Mouse (Mus musculus) gastrocnemius, postnatal 10 days (tissue): ENCODE measurements around the gene Psd. TPM values are rescaled to one million over a fixed set of nuclear protein-coding genes. Genes with fewer than 3 reads are reported as not detected.
A peak's percentile ranks its signal among the peaks of the same experiment; 100 is the strongest.

ENCODE experiments used
- DNase-seq: peaks from one replicate; pipeline ENCODE4 v3.0.0; 2021; ENCODE audit warnings: mixed read lengths
- total RNA-seq, 2 experiments: library from RNA; stranded (reverse); gene quantifications; 2 replicates each; pipeline ENCODE4 v1.2.3; 2021

Psd gene
- total RNA-seq, 2 experiments from 2014 or later = 2.2 to 2.6 TPM

DNA sequence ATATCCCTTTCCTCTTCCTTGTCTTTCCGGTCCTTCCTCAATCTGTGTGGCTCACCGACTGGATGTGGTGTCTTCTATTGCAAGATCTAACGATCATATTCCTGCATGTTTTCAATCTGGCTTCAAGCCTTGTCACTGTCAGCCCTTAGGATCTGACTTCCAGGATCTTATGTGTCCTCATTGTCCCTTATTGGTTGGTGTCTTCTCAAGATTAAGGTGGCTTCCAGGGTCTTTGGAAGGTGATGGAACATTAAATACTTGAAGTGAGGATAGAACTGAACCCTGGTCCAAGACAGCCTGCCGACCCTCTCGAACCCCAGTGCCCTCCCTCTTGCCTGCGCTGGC is 12.0 kb upstream of the Psd start:
- no peak for DNase-seq

DNA sequence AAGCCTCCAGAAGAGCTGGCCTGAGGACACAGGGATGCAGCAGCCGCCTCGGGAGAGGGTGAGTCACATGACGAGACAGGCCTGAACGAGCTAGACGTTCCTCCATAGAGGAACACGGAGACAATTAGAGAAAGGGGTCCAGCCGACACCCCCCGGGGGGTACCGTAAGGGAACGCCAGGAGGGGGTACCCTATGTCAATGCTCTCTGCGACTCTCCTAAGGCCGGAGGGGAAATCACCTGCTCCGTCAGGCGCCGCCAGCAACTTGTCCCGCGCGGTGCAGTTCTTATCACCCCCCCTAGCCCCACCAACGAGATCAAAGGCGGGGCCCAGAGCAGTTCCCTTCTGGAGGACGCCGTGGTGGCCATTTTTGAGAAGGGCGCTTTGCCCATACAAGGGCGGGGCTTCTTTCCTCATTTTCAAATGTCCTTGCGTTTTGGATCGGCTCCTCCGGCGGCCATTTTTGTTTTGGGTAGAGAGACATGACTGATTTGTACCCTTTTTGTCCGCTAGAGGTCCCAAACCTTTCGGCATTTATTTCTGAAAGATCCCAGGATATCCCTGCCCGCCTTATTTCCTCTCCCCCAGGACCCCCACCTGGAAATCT is 11.5 kb upstream of the Psd start, which contains the start of gene Cuedc2:
Gene Cuedc2 (minus strand): TSS at position 372 of the 606 bp plus-strand sequence.
- DNase-seq = peak; percentile 92

DNA sequence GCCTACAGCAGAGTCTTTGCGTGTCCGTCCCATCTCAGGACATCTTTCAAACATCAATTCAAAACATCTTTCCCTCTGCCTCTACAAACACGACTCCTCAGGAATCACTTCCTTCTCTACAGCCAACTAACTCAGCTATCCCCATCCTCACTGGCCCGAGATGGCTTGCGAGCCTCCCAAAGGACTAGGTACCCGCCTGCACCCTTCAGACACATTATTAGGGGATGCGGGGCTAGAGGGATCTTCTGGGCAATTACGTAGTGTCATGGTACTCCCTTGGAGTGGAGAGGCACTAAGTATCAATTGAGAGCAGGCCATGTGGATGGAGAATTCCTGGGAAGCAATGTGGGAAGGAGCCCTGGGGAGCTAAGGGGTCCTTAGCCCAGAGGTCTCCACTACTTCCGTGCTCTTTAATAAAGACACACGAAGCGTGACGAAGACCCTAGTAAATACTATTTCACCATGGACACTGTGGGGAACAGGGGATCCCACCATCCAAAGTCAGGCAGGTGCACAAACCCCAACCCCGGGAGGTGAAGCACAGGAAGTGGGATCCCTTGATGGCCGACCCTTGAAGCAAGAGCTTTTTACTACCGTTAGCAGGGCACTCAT is 10.9 kb upstream of the Psd start:
- no peak for DNase-seq

DNA sequence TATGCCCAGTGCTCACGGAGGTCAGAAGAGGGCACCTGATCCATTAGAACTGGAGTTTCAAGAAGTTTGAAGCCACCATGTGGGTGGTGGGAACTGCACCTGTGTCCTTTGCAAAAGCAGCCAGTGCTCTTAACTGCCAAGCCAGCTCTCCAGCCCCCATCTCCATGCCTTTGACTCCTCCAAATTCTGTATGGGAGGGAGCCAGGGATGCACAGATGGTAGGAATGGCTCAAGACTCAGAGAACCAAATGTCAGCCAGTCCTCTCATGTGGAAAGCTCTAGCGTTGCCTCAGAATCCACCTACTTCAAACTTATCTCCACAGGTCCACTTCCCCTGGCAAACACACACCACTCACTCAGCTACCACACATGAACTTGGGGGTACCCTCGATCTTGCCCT is 7.0 kb upstream of the Psd start:
- no peak for DNase-seq

DNA sequence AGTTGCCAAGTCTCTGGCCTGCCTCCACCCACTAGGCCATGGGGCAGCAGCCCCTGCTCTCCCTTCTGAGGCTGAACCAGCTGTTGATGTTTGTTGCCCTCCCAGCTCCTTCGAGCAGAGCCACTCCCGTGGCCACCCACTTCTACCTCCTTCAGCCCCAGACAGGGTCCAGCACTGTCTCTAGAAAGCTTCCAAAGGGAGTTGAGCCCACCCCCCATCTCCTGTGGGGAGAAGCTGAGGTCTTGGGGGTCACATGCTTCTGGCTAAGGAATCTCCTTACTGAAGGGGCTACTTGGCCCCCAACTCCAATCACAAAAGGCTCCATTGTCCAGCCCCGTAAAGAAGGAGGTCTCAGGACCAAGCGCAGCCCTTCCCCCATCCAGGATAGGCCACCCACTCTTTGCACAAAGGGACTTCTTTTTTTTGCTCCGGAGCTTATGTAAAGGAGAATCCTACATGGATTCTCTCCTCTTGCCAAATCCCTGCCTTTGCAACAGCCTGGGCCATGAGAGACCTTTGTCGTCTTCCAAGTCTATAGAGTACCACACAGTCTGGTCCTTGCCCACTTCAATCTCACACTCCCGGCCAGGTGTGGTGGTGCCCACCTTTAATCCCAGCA is 5.9 kb upstream of the Psd start:
- no peak for DNase-seq

DNA sequence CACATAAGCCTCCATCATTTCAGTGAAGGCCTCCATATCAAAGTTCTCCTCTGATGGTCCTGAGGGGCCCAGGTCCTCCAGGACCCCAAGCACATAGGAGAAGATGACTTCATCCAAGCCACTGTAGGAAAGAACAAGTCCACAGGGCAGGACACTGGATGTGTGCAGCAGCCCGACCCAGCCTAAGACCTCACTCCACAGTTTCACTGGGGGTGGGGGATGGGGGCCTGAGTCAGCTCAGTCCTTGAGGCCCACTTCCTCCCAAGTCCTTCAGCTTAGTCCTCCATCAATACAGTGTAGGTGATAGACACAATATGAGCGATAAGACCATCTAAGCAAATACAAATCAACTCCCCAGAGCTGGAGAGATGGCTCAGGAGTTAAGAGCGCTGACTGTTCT is 5.0 kb upstream of the Psd start:
- DNase-seq = no peak

DNA sequence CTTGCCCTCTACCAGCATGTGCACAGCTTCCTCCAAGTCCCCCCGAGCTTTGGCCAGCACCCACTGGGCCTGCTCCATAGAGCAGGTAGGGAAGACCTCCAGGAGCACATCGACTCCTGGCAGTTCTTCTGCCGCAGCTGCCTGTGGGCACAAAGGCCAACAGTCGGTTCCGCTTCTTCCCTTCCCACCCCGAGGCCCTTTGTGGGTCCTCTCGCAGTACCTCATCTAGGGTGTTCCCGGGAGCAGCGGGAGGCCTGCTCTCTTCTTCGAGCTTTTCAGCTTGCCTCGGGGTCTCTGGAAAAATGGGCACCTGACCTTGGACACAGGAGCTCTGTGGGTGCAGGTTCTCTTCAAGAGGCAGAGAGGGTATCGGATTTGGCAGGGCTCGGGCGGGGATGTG is 4.4 kb upstream of the Psd start:
- no peak for DNase-seq

DNA sequence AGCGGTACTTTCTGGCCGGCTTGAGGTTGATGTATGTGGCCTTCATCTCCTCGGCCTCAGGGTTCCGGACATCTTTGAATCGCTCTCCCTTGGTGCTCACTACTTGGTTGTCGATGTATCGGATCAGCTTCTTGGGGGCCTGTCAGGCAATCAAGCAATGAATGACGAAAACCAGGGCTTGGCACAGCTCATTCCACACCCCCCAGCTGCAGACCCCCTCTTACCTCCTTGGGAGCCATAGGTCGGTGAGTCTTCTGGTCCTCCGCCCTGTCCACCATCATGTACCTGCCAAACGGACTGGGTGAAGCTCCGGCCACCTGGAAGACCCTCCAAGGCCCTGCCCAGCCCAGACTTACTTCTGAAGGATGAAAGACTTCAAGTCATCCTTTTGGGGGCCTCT is 3.7 kb upstream of the Psd start:
- no peak for DNase-seq

DNA sequence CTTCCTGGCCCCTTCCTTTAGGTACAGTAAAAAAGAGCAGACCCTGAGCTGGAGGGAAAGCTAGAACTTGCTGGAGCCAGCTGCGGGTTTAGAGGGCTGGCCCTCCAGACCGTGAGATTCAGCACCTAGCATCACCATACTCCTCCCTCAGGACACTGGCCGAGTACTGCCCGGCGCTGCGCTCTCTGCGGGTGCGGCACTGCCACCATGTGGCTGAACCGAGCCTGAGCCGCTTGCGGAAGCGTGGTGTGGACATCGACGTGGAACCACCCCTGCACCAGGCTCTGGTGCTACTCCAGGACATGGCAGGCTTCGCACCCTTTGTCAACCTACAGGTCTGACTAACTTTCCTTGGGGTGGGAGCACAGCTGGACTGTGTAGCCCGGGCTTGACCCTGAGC is 3.0 kb upstream of the Psd start:
- peak; percentile 81 for DNase-seq

DNA sequence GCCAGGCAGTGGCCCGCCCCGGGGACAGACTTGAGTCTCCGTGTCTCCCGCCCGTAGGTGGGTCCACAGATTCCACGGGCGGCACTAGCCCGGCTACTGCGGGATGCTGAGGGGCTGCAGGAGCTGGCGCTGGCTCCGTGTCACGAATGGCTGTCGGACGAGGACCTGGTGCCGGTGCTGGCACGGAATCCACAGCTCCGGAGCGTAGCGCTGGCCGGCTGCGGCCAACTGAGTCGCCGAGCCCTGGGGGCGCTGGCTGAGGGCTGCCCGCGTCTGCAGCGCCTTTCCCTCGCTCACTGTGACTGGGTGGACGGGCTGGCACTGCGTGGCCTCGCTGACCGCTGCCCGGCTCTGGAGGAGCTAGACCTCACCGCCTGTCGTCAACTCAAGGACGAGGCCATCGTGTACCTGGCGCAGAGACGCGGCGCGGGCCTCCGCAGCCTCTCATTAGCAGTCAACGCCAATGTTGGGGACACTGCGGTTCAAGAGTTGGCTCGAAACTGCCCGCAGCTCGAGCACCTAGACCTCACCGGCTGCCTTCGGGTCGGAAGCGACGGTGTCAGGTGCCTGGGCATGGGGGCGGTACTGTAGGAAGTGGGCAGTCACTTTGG is 2.2 kb upstream of the Psd start:
- DNase-seq = peak; percentile 34

DNA sequence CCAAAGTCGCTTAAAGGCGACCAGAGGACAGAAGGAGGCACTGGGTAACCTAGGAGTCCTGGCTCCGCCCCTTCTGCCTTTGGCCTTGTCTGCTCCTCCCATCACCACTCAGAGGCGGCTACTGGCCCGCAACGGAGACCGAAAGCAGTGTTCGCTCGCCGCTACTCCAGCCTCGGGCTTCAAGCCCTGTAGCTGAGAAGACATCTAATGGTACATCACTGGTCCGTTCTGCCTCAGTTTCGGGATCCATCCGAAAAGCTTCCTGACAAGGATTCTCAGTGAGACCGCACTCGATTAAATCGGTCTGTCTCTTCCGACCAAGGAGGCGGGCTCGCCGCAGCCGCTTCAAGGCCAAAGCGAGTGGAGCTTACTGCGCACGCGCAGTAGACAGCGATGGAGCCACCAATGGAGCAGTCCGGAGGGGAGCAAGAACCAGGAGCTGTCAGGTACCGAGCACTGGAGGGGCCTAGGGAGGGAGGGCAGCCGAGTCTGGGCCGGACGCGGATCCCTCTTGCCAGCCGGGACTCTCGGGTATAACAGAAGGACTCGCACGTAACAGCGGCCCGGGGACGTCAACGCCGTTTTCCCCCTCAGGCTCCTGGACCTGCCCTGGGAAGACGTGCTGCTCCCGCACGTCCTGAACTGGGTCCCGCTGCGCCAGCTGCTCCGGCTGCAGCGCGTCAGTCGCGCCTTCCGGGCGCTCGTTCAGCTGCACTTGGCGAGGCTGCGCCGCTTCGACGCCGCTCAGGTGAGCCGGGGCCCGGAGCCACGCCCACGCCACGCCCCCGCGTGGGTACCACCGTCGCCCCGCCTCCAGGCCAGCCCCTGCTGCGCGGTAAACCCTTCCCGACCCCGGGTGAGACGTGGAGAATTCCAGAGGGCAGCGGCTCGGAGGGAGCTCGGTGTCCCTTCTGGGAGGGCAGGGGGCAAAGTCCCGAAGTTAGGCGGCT is 1.4 kb upstream of the Psd start, which contains the start of gene Fbxl15:
Gene Fbxl15 (plus strand): TSS at position 104 of the 950 bp plus-strand sequence.
- peak; percentile 93 for DNase-seq

DNA sequence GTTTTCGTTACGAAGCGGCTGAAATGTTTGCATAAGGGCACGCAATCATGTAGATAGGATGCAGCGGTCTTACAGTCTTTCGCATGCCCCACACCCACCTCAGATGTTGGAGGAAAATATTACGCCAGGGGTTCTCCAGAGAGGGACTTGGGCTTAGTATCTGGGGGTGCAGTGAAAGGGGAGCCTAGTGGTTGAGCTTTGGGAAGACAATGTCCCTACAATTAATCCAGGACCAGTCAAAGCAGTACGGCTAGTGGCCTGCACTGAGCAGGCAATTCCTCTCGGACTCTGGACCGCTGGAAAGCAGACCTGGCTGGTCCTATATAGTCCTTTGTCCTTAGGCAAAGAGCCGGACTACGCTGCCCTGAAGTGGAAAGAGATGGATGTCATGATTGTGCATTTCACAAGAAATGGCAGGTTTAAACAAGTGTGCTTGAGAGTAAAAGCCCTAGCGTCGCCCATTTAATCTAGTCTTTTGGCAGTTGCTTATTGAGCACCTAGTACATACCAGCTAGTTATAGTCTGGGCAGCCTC is 642 bp upstream of the Psd start:
- DNase-seq = no peak

DNA sequence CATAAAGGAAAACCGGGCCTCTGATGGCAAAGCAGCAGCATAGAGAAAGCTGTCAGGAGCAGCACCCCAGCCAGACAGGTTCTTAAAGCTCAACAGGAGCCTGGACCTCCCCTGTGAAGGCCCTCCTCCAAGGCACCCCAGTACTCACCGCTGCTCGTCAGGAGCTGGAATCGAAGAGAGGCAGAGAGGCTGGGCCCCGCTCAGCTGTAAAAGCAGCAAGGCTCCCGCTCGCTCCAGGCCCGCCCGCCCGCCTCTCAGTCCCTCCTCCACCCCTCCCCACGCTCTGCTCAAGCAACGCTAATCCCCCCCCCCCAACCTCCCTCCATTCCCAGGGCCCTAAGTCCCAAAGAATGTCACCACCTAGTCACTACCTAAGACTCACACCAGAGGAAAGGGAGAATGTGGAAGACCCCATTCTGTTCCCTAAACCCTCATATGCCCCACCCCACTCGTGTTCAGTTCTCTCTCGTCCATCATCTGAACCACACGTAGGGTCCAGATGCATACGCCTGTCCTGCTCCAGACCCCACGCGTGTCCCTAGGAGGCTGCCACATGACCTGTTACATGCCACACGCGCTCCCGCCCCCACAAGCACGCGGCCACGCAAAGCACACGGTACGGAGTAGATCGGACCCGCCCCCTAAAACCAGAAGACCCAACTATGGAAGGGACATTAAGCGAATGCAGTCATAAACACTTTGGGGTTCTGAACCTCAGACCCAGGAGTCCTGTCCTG is 769 bp downstream of the Psd start:
- no peak for DNase-seq

DNA sequence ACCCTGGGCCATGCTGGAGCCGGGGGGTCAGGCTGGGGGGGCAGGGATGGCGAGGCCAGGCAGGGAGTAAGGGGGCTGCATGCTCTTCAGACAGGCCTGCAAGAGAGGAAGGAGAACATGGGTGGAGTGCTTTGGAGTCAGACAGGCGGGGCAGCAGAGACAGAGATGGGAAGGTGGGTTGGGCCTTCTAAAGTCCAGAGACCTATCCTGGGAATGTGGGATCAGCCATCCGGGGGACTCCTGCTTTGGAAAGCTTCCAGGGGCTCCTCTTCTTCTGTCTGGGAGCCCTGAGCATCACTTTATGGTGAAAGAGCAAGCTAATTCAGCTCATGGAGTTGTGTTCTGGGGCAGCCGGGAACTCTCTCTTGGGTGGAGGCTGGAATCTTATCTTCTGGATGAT is 2.0 kb downstream of the Psd start:
- DNase-seq = no peak

DNA sequence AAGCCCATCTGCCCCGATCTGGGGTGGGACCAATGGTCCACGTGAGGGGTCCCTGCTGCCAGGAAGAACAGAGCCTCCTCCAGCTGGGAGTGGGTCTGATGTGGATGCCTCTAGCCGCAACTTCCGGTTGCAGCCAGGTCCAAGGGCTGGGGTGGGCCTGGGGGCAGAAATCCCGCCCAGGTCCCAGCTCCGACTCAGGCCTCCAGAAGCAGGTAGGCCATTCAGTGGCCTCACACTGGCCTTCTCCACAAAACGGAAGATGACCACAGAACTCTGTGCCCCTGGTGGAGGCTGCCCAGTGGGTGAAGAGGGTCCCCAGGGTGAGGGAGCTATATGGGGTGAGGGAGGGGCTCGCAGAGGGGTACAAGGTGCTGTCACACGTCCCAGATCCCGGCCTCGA is 2.6 kb downstream of the Psd start:
- no peak for DNase-seq

DNA sequence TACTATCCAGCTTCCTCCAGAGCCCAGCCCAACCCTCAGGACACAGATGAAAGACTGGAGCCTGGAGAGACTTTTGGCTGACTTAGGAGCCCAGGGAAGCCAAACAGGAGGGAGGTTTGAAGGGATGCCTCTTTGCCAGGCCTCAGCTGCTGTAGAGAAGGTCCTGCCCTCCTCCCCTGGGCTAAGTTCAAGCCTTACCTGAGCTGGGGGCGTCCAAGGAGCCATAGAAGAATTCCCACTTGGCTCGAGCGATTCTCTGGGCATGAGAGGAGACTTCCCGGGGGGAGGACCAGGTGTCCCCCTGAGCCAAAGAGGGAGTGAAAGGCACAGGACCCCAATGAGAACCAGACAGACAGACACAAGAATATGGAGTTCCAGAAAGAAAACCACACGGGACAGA is 3.2 kb downstream of the Psd start:
- no peak for DNase-seq

DNA sequence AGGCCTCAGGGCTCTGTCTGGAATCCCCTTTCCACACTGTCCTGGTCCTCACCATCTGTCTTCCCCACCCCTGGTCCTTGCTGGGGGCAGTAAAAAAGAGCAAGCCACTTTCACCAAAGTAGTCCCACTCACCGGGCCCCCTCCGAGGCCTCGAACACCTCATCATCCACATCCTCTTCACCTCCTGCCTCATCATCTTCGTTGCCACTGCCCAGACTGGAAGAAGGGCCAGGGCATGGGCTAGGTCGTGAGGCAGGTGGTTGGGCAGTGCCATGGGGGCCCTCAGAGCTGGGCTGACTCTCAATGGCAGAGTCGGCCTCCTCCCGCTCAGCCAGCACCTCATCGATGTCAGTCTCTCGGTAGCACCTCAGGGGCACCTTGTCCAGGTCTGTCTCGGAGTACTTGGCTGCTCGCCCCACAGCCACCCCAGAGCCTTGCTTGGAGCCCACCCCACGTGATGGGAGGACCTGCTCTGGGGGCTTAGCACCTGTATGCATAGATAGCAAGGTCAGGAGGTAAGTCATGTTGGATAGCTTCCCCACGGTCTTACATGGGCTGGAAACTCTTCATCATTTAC is 3.9 kb downstream of the Psd start:
- DNase-seq = no peak

DNA sequence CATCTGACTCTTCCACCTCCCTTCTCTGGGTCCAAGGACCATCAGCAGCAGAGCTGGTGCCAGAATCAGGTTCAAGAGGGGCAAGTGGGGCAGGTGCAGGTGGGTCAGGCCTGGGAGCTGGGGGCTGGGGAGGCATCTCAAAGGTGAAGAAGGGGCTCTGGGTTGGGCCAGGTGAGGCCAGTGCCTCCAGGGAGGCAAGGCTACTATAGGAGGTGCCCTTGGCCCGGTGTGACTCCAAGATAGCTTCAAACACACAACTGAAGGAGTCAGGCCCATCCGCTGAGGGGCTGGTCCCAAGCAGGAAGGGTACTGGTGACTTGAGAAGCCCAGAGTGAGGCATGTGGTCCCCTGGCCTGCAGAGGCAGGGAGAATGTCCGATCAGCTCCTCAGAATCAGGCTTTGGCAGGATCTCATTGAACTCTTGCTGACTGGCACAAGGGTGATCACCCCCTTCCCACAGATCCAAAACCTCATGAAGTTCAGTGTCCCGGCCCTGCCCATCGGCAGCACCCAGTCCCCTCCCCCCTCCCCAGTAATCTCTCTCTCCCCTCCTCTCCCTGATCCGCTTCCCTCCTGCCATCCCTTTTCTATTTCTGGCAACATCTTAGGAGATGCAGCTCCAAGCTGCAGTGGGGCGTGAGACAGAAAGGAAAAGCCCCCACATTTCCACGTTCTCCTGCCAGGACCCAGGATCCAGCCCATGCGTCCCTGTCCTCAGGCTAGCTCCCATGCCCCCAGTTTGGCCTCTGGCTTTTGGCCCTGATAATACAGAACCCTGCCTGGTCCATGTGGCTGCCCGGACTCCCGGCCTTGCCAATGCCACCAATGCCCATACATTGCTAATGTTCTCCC is 4.6 kb downstream of the Psd start:
- peak; percentile 4 for DNase-seq

DNA sequence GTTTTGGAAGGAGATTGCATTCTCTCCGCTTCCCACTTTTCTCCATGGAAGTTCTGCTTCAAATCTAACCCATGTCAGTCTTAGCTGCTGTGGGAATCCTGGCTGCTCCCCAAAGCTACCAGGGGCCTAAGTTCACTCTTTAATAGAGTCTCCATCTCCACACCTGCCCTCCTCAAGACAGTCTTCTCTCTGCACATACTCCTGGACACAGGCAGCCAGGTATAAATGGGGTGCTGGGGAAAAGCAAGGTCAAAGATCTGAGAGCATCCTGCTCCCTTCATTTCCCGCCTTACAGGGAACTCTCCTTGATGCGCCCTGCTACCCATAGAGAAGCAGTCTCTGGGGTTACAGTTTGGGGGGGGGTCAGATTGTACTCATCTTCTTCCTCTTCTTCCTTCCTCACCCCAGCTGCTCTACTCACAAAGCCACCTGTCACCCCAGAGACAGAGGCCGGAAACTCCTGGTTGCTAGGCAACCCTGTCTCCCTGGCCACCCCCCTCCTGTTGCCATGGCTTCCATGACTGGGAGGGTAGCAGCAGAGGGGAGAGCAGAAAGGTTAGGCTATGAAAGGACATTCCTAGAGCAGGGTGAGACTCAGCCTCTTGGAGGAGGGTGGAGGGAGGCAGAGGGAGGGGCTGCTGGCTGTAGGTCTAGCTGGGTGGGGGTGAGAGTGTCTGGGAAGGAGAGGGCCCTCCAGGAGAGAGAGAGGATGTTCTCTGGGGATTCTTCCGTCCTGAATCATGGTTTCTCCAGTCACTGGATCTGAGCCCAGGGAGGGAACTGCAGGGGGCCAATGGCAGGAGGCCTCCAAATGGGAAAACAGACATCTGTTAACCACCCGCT is 5.6 kb downstream of the Psd start:
- peak; percentile 2 for DNase-seq
